Mouse (Mus musculus) left cerebral cortex, adult 8-10 months (tissue): ENCODE data around the gene S100pbp. TPM values are rescaled to one million over a fixed set of nuclear protein-coding genes. Genes with fewer than 3 reads are reported as not detected.
A peak's percentile ranks its signal among the peaks of the same experiment; 100 is the strongest.

Source experiments
- DNase-seq, 2 experiments: peaks; one replicate each; pipeline ENCODE4 v3.0.0; 2022; ENCODE audit warnings: low spot score in 2 of 2
- total RNA-seq, 4 experiments: library from RNA; stranded (reverse); gene quantifications; 2 replicates each; pipeline ENCODE4 v1.2.4; 2022

The S100pbp gene
- total RNA-seq, result 10 to 100 TPM; 44.1 to 52.8 (median 46.3) TPM

DNA sequence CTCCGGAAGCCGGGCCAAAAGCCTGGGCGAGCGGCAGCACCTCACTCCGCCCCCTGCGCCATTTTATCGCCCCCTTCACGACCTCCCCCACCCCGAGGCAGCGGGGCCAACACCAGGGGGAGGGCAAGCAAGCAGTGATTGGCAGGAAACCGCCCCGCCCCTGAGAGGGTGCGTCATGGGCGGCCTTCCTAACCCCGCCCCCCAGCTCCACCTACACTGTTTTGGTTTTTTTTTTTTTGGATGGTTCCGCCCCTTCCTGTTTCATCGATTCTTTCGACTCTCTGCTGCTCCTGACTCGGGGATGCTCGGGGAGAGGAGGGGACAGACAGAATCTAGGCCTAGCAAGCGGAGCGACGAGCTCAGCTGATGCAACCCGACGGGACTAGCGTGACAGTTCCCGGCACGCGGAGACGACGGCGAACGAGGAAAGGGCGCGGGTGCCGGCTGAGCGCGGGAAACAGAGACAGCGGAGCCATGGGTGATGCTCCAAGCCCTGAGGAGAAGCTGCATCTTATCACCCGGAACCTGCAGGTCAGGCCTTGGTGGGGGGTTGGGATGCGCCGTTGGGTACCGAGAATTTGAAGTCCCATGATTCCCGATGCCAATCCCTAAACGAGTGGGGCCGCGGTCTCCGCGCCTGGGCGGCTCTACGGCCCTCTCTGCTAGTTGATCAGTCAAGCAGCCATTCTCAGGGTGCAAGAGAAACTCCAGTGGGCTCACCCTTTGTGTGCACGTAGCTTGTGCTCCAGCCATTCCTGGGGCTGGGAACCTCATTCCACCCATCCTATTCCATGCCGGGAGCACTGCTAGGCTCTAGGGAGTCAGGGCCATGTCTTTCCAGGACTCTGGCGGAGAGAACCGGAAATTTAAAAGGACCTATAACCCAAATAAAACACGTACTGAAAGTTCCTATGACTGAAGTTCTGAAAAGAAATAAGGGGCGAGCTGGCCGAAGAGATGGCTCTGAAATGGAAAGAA, at the start of gene S100pbp, which contains the start of gene Yars:
Gene S100pbp, minus strand, starts transcription at position 186 of the 978 bp plus-strand sequence.
Gene Yars, plus strand, starts transcription at position 219 of the 978 bp plus-strand sequence.
- peak; percentile 78 to 95 for DNase-seq

DNA sequence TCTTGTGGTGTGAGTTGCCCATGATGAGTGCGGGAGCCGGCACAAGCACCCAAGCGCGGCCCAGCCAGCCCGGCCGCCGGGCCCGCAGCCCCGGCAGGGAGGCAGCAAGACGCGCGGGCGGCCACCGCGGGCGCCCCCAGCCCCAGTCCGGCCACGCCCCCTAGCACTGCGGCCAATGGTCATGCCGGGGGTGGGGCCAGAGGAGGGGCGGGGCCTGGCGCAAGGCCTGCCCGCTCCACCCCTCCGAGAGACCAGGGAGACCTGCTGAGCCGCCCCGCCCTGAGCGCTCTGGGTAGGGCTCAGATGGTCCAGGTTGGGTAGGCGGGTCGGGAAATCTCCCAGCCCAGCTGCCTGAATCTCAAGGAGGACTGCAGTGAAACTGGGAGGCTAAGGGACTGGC, 49.5 kb upstream of the S100pbp start:
- peak in 1 of 2 experiments; percentile 79 for DNase-seq

DNA sequence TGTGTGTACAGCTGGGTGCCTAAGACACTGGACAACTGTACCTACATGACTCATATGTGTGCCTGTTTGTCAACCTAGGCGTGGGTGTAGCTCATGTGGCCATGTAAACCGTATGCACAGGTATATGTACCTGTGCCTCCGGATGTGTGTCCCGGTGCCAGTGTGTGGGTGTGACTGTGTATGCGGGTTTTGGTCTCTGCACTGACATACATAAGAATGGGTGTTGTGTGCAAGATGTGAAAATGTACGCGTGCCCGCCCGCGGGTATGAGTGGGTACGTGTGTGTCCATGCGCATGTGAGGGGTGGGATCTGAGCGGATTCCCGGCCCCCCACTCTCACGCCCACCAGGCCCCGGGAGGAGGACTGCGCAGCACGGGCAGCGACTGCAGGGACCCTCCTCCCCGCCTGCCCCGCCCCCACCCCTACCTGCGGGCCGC, 49.1 kb upstream of the S100pbp start:
- DNase-seq, result peak in 1 of 2 experiments; percentile 64

DNA sequence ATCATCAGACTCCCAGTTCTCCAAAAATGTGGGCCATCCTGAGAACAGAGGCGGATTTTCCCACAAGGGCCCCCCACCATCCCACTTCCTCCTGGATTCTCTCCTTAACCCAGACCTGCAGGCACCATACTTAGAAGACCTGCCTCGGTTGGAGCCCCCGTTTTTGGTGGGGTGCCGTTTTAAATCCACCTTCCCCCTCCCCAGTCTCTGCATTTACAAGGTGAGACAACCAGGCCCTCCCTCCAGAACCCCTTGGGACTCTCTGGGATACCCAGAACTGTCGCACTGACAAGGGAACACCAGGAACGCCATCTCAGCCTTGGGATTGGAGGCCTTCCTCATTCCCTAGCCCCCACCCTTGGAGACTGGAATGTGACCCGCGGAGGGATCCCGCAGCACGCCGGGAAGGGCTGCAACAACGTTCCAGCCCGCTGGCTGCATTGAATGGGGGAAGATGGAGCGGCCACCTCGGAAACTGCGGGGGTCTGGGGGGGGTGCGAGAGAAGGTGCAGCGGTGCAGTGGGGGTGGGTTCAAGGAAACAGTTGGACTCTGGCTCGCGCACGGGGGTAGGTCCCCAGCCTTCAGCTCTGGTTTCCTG, 48.4 kb upstream of the S100pbp start:
- no peak for DNase-seq

DNA sequence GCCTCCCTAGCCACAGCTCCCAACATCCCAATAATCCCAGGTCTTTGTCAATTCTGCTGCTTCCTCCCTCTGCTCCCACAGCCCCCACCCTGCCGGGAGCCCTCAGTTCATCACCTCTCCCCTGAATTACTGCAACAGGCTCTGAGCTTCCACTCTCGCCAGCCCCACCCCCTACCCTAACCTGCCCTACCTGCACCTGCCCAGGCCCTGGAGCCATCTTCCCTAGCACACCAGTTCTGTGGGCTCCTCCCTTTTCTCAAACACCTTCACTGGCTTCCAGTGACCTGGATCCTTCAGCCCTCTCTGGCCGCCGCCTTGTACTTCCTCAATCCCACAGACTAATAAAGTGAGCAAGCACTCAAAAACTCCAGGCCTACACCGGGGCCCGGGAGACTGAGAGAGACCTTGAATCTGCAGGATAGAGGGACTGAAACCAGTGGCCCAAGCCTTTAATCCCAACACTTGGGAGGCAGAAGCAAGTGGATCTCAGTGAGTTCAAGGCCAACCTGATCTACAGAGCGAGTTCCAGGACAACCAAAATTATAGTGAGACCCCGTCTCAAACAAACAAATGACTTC, 46.8 kb upstream of the S100pbp start:
- DNase-seq, result no peak

DNA sequence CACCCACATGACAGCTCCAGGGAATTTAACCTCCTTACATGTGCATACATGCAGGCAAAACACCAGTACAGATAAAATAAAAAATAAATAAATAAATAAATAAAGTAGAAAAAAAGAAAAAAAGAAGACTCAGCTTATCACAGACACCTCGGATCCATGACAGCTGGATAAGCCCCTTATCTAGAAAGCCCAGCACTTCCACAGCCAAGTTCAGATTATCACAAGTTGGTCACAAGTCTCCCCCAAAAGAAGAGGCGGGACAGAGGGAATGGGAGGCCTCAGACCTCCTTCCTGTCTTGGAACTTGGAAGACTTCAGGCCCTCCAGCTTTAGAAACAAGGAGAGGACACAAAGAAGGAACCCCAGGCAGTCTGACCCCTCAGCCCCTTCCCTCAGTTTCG, 45.6 kb upstream of the S100pbp start:
- DNase-seq, result no peak

DNA sequence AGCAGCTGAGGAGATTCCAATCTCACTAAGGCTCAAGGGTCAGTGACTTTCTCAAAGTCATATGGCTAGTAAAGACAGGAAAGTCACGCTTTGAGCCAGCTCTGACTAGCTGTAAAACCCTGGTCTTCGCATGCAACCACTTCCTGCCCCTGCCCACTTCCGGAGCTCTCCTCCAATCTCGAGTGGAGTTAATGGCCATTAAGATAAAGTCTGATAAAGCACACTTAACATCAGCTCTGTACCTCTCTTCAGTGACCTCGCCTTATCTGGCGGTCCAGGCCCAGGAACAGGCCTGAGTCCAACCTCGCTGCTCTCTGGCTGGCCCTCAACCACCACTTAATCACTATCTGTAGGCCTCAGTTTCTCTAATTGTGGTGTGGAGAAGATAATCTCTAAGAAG, 45.0 kb upstream of the S100pbp start:
- no peak for DNase-seq

DNA sequence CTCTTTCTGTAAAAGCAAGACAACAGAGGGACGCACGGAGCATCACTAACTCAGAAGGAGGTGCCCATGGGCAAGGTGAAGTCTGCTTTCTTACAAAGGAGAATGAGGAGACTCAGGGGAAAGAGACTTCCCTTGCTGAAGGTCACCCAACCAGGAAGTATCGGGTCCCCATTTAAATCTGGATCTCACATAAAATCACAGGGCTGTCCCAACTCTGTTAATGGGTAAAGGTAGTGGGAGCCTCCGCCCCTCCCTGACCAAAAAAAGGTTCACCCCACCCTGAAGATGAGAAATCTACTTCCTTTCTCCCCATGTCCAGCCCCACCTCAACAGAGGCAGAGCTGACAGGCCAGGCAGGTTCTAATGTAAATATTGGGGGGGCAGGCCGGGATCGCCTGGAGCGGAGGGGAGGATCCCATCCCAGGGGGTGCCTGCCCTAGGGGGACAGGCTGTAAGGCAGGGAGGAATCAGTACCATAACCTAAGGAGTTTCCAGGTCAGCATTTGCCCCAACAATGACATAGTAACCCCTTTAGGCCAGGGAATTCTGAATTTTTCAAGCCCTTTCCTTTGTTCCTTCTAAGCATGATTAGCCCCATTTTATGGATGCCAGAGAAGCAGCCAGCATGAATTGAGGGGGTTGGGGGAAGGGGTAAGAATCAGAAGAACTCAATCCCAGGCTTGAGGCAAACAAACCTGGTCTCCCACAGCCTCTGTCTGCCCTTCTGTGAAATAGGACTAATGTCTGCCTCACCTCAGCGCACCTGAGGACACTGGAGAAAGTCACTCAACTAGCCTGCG, 43.2 kb upstream of the S100pbp start:
- no peak for DNase-seq

DNA sequence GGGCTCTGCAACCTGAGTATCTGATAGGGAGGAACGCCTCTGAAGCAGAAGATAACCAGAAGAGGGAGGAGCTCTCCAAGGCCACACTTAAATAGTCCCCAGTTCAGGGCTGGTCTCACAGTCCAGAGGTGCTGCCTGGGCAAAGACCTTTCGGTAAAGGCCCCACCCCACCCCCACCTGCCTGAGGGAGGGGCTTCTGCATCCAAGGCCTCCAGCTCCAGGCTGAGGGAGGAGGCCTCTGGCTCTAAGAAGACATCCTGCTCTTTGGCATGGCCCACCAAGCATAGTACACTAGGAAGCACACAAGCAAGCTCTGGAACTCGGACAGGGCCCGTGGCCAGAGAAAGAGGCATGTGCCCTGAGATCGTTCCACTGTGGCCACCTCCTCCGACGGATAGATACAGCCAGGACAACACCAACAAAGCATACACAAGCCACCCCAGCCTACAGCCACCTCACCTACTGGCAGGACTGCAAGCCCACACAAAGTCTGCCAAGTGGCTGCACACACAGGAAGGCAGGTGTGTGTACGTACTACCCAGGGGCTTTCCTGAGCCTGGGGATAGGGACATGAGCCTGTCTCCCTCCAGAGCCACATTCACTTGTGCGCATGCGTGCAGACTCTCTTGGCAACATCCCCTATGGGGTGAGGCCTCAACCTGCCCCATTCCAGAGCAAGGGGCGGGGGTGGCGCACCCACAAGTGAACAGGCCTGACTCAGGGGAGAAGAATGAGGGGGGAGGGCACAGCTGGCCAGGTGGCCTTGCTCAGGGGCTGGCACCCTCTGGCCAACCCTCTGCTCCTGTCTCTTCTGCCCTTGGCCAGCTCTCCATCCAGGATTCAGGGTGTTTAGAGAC, 42.3 kb upstream of the S100pbp start:
- DNase-seq, result no peak

DNA sequence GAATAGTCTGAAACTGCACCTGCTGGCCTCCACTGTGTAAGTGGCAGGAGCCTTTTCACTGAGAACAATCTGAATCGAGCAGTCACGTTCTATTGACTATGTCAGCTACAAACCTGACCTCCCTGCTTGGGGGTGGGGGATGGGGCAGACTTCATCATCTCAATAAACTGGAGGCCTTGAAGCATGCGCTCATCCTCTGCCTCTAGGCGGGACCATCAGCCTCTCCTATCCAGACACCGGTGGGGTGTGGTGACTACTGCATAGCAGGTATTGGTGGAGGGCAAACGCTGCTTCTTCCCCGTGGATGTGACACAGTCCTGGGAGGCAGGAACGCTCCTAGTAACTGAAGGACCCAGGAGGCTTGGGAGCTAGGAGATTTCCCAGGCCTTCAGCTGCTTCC, 41.4 kb upstream of the S100pbp start:
- DNase-seq, result no peak

DNA sequence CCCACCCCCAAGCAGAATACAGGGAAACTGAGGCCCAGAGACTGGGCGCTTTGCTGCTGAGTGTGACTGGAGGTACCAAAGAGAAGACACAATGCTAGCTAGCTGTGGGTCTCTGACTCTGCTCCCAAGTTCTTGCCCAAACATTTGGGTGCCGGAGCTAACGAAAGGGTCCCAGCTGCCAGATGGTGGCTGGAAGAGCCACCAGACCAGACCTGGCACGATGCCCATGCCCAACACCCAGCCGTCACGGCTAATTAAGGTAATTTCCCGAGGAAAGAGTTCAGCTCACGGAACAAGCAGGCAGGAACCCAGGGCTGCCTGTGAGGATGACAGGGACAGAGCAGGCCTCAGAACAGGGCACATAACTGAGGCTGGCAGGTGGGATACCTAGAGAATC, 38.5 kb upstream of the S100pbp start:
- DNase-seq, result no peak

DNA sequence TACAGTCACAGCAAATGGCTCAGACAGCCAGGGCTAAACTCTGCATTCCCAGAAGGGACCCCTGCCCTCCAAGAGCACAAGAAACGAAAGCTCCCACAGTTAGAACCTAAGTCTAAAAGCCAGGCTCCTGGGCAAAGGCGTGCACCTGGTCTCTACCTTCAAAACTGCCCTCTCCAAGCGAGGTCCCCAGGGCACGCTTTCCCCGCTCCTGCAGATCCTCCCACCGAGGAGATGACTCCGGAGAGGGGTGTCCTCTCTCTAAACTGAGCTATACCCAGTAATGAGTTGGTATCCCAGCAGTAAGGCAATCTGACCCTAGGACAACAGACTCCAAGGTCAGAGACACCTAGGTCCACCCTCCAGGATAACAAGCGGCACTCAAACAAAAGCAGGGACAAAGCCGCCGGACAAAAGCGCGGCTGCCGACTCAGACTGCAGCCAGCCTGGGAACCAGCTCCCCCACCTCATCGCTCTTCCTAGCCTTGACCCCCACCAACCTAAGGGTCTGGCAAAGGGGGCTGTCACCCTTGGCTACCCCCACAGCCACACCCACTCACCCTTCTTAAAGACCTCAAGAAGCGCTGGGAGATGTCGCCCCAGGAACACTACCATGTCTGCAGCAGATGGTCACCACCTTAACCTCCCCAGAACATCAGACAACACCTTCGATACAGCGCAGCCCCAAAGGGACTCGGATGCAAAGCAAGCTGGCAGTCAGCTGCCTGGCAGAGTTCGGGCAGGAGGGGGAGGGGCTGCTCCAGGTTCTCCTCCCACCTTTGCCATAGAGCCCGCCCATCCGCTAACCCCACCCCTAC, 37.9 kb upstream of the S100pbp start:
- no peak for DNase-seq

DNA sequence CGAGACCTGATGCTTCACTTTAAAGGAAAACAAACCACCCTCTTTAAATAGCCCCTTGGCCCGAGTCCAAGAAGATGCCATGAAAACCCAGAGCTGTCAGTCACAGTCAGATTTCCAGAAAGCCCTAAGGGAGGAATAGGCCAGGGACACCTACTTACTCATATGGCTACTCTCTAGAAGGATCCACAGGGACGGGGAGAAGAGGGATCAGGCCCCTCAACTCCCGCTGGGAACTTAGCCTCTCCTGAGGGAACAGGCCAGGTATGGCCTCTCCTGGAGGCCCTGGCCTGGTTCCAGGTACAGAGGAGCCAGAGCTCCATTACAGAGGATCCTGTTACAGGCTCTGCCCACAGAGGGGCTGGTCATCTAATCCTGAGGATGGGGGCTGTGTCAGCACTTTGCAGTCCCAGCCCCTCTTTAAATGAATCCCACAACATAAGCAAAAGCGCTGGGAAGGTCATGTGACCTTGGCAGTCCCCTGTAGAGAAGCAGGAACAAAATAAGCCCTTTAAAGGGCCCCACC, 37.0 kb upstream of the S100pbp start:
- no peak for DNase-seq

DNA sequence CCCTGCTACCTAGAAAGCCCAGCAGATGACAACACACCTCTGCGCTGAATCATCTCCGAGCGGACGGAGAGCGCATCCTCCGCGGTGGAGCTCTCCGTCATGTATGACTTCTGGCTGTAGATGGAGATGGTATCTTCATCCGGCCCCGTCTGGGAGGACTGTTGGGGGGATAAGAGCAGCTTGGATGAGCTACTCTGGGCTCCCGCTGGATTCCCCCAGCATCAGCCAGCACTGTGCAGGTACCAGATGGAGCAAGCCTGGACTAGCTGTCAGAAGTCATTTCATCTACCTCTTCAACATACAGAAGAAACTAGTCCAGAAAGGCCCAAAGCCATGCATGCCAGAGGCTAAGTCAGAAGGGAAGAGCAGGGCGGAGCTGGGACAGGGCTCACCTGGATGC, 35.8 kb upstream of the S100pbp start:
- DNase-seq, result no peak

DNA sequence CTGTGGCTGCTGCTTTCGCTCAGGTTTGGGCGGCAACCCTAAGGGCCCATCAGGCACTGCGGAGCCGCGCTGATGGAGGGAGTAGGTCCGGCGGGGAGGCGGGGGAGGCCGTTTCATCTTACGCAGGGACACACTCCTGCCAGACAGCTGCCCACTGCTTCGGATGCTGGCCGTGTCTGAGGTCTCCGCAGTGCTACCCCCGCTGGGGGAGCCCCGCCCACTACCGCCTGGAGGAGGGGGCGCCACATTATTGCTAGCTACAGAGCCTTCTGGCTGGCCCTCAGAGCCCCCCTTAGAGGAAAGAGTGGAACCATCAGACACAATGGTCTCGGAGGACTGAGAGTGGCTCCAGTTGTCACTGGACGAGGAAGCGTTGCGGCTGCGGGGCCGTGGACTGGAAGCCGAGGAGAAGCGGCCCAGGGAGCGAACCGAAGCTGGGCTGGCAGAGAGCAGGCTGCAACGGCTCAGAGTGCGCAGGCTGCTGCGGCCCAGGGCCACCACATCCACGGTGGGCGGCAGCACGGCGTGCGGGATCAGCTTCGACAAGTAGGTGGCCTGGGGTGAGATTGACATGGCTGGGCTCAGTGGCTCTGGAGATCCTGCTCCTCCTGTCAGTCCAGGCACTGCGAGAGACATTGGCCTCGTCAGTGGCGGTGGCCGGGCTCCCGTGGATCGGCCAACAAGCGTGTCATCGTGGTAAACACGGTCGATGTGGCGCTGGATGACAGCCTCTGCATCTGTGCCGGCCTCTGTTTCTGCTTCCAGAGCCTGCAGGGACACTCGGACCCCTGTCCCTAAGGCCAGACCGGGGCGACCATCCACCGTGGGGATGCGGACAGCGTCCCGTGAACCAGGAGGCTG, 34.1 kb upstream of the S100pbp start:
- no peak for DNase-seq

DNA sequence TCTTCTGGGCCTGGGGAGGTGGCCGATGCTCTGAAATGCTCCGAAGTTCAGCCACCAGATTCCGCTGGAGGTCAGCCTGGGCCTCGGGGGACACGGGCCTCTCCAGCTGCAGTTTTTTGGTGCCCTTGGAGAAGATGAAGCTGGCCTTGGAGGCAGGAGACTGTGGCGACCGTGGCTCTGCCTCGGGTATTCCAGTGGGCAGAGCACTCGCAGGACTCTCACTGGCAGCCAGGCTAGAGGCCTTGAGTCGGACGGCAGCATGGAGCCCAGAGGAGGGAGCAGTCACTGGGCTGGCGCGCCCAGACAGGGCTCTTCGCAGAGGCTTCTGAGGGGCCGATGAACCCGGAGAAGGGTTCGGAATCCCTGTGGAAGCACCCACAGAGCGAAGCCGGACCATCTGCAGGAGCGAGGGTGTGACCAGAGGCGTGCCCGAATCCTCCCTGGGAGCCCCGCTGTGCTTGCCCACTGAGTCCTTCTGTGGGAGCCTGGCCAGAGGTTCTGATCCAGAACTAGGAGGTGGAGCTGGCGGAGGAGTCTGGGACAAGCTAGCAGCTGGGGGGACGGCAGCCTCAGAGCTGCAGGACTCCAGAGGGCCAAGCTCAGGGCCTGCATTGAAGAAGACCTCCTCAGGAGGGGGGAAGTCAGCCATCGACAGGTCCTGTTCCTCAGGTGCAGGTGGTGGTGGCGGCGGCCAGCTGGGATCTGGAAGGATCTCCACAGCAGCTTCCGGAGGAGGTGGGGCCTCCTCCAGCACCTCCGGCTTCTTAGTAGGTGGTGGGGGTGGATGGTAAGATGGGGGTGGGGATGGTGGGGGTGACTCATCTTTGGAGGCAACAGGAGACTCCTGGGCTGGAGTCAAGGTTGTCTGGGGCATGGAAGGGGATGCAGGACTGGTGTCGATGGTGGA, 32.7 kb upstream of the S100pbp start:
- no peak for DNase-seq
